Mouse (Mus musculus): ENCODE measurements around the gene Banf2. TPM values are rescaled to one million over a fixed set of nuclear protein-coding genes. Genes with fewer than 3 reads are reported as not detected.

Banf2 gene
- not detected for polyA plus RNA-seq (2014; fragmentation: Illumina TruSeq; extraction: RNeasy Lipid Tissue Mini Kit (QIAGEN cat#74804); ENCODE audit: low read depth, low replicate concordance)

GRCm38 (mm10) chr2:144032664-144033063 lies at the start of gene Banf2:
TSS of gene Banf2 (plus strand) at chr2:144033059.

GRCm38 (mm10) chr2:144011080-144011551 lies 21.7 kb upstream of the Banf2 start, which contains the start of gene Rrbp1:
TSS of gene Rrbp1 (minus strand) at chr2:144011263.

Other genes with a start within 250 kb of the Banf2 start
- gene Bfsp1, start 169.9 kb upstream of the Banf2 start, polyA plus RNA-seq (2014; fragmentation: Illumina TruSeq; extraction: RNeasy Lipid Tissue Mini Kit (QIAGEN cat#74804); ENCODE audit: low read depth, low replicate concordance), result not detected
- 1,042 TPM for gene Dstn, start 117.7 kb upstream of the Banf2 start, polyA plus RNA-seq (2014; fragmentation: Illumina TruSeq; extraction: RNeasy Lipid Tissue Mini Kit (QIAGEN cat#74804); ENCODE audit: low read depth, low replicate concordance)
- 86.0 TPM for gene Rrbp1, start 21.8 kb upstream of the Banf2 start, polyA plus RNA-seq (2014; fragmentation: Illumina TruSeq; extraction: RNeasy Lipid Tissue Mini Kit (QIAGEN cat#74804); ENCODE audit: low read depth, low replicate concordance)
- 13.9 TPM for gene Mgme1, start 237.6 kb downstream of the Banf2 start, polyA plus RNA-seq (2014; fragmentation: Illumina TruSeq; extraction: RNeasy Lipid Tissue Mini Kit (QIAGEN cat#74804); ENCODE audit: low read depth, low replicate concordance)
- gene Snx5, start 237.8 kb downstream of the Banf2 start, polyA plus RNA-seq (2014; fragmentation: Illumina TruSeq; extraction: RNeasy Lipid Tissue Mini Kit (QIAGEN cat#74804); ENCODE audit: low read depth, low replicate concordance), result 262 TPM